In genomic region chr11:45886596-45886995, GRCm38 (mm10) we compare ENCODE assay signal across 15 mouse cellular contexts. TPM values are rescaled to one million over a fixed set of nuclear protein-coding genes. Genes with fewer than 3 reads are reported as not detected.
DNase-seq lines count a peak whose midpoint lies in the region; ATAC-seq and TF ChIP-seq lines count a peak whose summit lies in the region.
"Had no signal": no experiment of that assay in that cellular context is flagged by ENCODE, and none has a peak within 500 bp of the region (broad histone marks: within the 10 kb centered on the region; RNA-seq: fewer than 3 reads in every experiment).

No protein-coding gene starts in this region.

- H3K4me1 ChIP-seq in embryonic facial prominence, embryonic 11.5 days (ENCODE audit: control insufficient read depth, insufficient read depth, low read length) = no peaks in the 10 kb centered on the region
- H3K4me1 ChIP-seq in embryonic facial prominence, embryonic 10.5 days = peaks cover 7% of the 10 kb centered on the region; the same call in 1 of the 2 replicates
- peaks cover 7% of the 10 kb centered on the region for H3K4me1 ChIP-seq in embryonic facial prominence, embryonic 14.5 days (ENCODE audit: control insufficient read depth, insufficient read depth, low read length)
- H3K4me1 ChIP-seq in hindbrain, embryonic 13.5 days (replicated peaks) = peaks cover 23% of the 10 kb centered on the region
- peaks cover 17% of the 10 kb centered on the region for H3K4me1 ChIP-seq in midbrain, embryonic 15.5 days

- H3K4me2 ChIP-seq in embryonic facial prominence, embryonic 11.5 days (ENCODE audit: low read depth, low read length) = no peak overlapping the region
- no peak overlapping the region for H3K4me2 ChIP-seq in embryonic facial prominence, embryonic 14.5 days (ENCODE audit: low read depth, low read length)
- H3K4me2 ChIP-seq in hindbrain, embryonic 13.5 days = no peak overlapping the region
- no peak overlapping the region for H3K4me2 ChIP-seq in midbrain, embryonic 15.5 days
- H3K4me2 ChIP-seq: liver, embryonic 12.5 days had no signal

- WGBS in embryonic facial prominence, embryonic 11.5 days = 86% methylated on average over 5 of the region's 5 CpGs
- WGBS in embryonic facial prominence, embryonic 10.5 days = 94% methylated on average over 5 of the region's 5 CpGs
- WGBS in embryonic facial prominence, embryonic 14.5 days = 84% methylated on average over 5 of the region's 5 CpGs
- 59% methylated on average over 5 of the region's 5 CpGs for WGBS in hindbrain, embryonic 13.5 days
- WGBS in midbrain, embryonic 15.5 days = 42% methylated on average over 5 of the region's 5 CpGs

- no peak overlapping the region for H3K4me3 ChIP-seq in embryonic facial prominence, embryonic 11.5 days (ENCODE audit: low read depth, low read length)
- no peak overlapping the region for H3K4me3 ChIP-seq in embryonic facial prominence, embryonic 10.5 days
- no peak overlapping the region for H3K4me3 ChIP-seq in embryonic facial prominence, embryonic 14.5 days (ENCODE audit: low read depth, low read length)
- H3K4me3 ChIP-seq in hindbrain, embryonic 13.5 days = no peak overlapping the region
- no peak overlapping the region for H3K4me3 ChIP-seq in midbrain, embryonic 15.5 days
- no peak overlapping the region for H3K4me3 ChIP-seq in left cerebral cortex, adult 2 months
- H3K4me3 ChIP-seq: liver, embryonic 12.5 days; megakaryocyte, embryonic 14.5 days had no signal

- no peak overlapping the region for H3K9ac ChIP-seq in embryonic facial prominence, embryonic 11.5 days (replicated peaks; ENCODE audit: low read length)
- no peak overlapping the region for H3K9ac ChIP-seq in embryonic facial prominence, embryonic 14.5 days (ENCODE audit: low read depth, low read length)
- H3K9ac ChIP-seq in hindbrain, embryonic 13.5 days = no peak overlapping the region
- no peak overlapping the region for H3K9ac ChIP-seq in midbrain, embryonic 15.5 days
- H3K9ac ChIP-seq: liver, embryonic 12.5 days had no signal

- H3K9me3 ChIP-seq in embryonic facial prominence, embryonic 11.5 days (replicated peaks; ENCODE audit: control insufficient read depth, low read length) = no peaks in the 10 kb centered on the region
- H3K9me3 ChIP-seq in embryonic facial prominence, embryonic 10.5 days = no peaks in the 10 kb centered on the region
- no peaks in the 10 kb centered on the region for H3K9me3 ChIP-seq in embryonic facial prominence, embryonic 14.5 days (ENCODE audit: control insufficient read depth, low read length)
- no peaks in the 10 kb centered on the region for H3K9me3 ChIP-seq in hindbrain, embryonic 13.5 days
- no peaks in the 10 kb centered on the region for H3K9me3 ChIP-seq in midbrain, embryonic 15.5 days
- H3K9me3 ChIP-seq: liver, embryonic 12.5 days; megakaryocyte, embryonic 14.5 days had no signal

- TF ChIP-seq CTCF in left cerebral cortex, adult 2 months (IDR thresholded peaks at IDR 0.05) = no peak

- ATAC-seq in embryonic facial prominence, embryonic 11.5 days (replicated peaks; ENCODE audit: insufficient number of reproducible peaks, low FRiP score, low TSS enrichment, low read depth) = 0 out of 2 replicates have a peak, but pooled peaks have one; percentile 14
- ATAC-seq in embryonic facial prominence, embryonic 14.5 days (ENCODE audit: low read depth) = peak; percentile 73
- ATAC-seq in hindbrain, embryonic 13.5 days (ENCODE audit: low FRiP score) = peak; percentile 57
- peak; percentile 85 for ATAC-seq in midbrain, embryonic 15.5 days (replicated peaks)
- ATAC-seq: liver, embryonic 12.5 days; lung, postnatal 0 days had no signal

- no peaks in the 10 kb centered on the region; the same call in 1 of the 2 replicates for H3K36me3 ChIP-seq in embryonic facial prominence, embryonic 11.5 days (replicated peaks; ENCODE audit: control insufficient read depth, insufficient read depth, low read depth, low read length)
- H3K36me3 ChIP-seq in embryonic facial prominence, embryonic 10.5 days (replicated peaks) = peaks cover 73% of the 10 kb centered on the region
- H3K36me3 ChIP-seq in embryonic facial prominence, embryonic 14.5 days (ENCODE audit: control insufficient read depth, insufficient read depth, low read length) = peaks cover 66% of the 10 kb centered on the region
- H3K36me3 ChIP-seq in hindbrain, embryonic 13.5 days = peaks cover 44% of the 10 kb centered on the region
- peaks cover 12% of the 10 kb centered on the region for H3K36me3 ChIP-seq in midbrain, embryonic 15.5 days (replicated peaks)

- H3K27ac ChIP-seq in embryonic facial prominence, embryonic 11.5 days (replicated peaks; ENCODE audit: low read depth, low read length) = no peak overlapping the region
- H3K27ac ChIP-seq in embryonic facial prominence, embryonic 10.5 days (replicated peaks) = no peak overlapping the region
- no peak overlapping the region for H3K27ac ChIP-seq in embryonic facial prominence, embryonic 14.5 days (replicated peaks; ENCODE audit: low read depth, low read length)
- H3K27ac ChIP-seq in hindbrain, embryonic 13.5 days = peak overlapping the region; percentile 48; the same call in 1 of the 2 replicates
- H3K27ac ChIP-seq in midbrain, embryonic 15.5 days = peak overlapping the region; percentile 48; the same call in 1 of the 2 replicates
- H3K27ac ChIP-seq in left cerebral cortex, adult 2 months = no peak overlapping the region
- H3K27ac ChIP-seq: kidney, postnatal 0 days; liver, embryonic 12.5 days had no signal

- intact Hi-C loops in left cerebral cortex, adult 2 months (cut with DNase I) = loop anchor here (10.0 kb wide), 1 partner anchor 132 kb away; no protein-coding TSS in a partner anchor

- no peaks in the 10 kb centered on the region for H3K27me3 ChIP-seq in embryonic facial prominence, embryonic 11.5 days (ENCODE audit: control insufficient read depth, insufficient read depth, low read length)
- no peaks in the 10 kb centered on the region for H3K27me3 ChIP-seq in embryonic facial prominence, embryonic 10.5 days (replicated peaks; ENCODE audit: low read depth, poor library complexity, severe bottlenecking)
- no peaks in the 10 kb centered on the region for H3K27me3 ChIP-seq in embryonic facial prominence, embryonic 14.5 days (replicated peaks; ENCODE audit: control insufficient read depth, insufficient read depth, low read length)
- H3K27me3 ChIP-seq in hindbrain, embryonic 13.5 days = no peaks in the 10 kb centered on the region
- no peaks in the 10 kb centered on the region for H3K27me3 ChIP-seq in midbrain, embryonic 15.5 days (replicated peaks)
- H3K27me3 ChIP-seq: liver, embryonic 12.5 days; megakaryocyte, embryonic 14.5 days had no signal

- no peak for DNase-seq in embryonic facial prominence, embryonic 11.5 days (ENCODE audit: low spot score)
- no peak for DNase-seq in embryonic facial prominence, embryonic 10.5 days (ENCODE audit: low spot score)
- DNase-seq in embryonic facial prominence, embryonic 14.5 days (ENCODE audit: low spot score) = peak; percentile 42
- DNase-seq in frontal cortex, postnatal 36 days (ENCODE audit: low spot score in 2 of 2) = no peak
- no peak for DNase-seq in MN1 (ENCODE audit: low spot score)
- no peak for DNase-seq in left cerebral cortex, adult 2 months (ENCODE audit: extremely low spot score in 1 of 2, low spot score in 2 of 2)
- DNase-seq: adrenal gland, postnatal 36 days; cerebellum, postnatal 25 days; thymus, adult 18-20 months had no signal

RNA-seq across cellular contexts. Expression of gene Clint1, which starts 34.7 kb away (rescaled TPM):
- 69.7 and 71.2 TPM in 2 replicates for polyA plus RNA-seq in embryonic facial prominence, embryonic 11.5 days (2014; fragmentation: Nextera tagmentation; extraction: Ambion mirVana)
- 63.7 and 67.8 TPM in 2 replicates for polyA plus RNA-seq in embryonic facial prominence, embryonic 10.5 days (2016; fragmentation: Nextera tagmentation; extraction: Ambion mirVana)
- polyA plus RNA-seq in embryonic facial prominence, embryonic 14.5 days (2014; fragmentation: Nextera tagmentation; extraction: Ambion mirVana) = 79.1 and 81.0 TPM in 2 replicates
- polyA plus RNA-seq in hindbrain, embryonic 13.5 days (2015; fragmentation: Nextera tagmentation; extraction: Ambion mirVana) = 48.1 and 48.9 TPM in 2 replicates
- polyA plus RNA-seq in midbrain, embryonic 15.5 days (2015; fragmentation: Nextera tagmentation; extraction: Ambion mirVana) = 42.8 TPM in 2 replicates
- total RNA-seq in left cerebral cortex, adult 2 months (2021) = 10 to 100 TPM; 52.5 to 53.4 TPM

RNA-seq across cellular contexts. Expression of gene Lsm11, which starts 58.1 kb away (rescaled TPM):
- 8.0 and 8.6 TPM in 2 replicates for polyA plus RNA-seq in embryonic facial prominence, embryonic 11.5 days (2014; fragmentation: Nextera tagmentation; extraction: Ambion mirVana)
- 6.4 and 7.3 TPM in 2 replicates for polyA plus RNA-seq in embryonic facial prominence, embryonic 10.5 days (2016; fragmentation: Nextera tagmentation; extraction: Ambion mirVana)
- 8.3 TPM in 2 replicates for polyA plus RNA-seq in embryonic facial prominence, embryonic 14.5 days (2014; fragmentation: Nextera tagmentation; extraction: Ambion mirVana)
- polyA plus RNA-seq in hindbrain, embryonic 13.5 days (2015; fragmentation: Nextera tagmentation; extraction: Ambion mirVana) = 15.1 and 15.8 TPM in 2 replicates
- 23.5 and 26.1 TPM in 2 replicates for polyA plus RNA-seq in midbrain, embryonic 15.5 days (2015; fragmentation: Nextera tagmentation; extraction: Ambion mirVana)
- total RNA-seq in left cerebral cortex, adult 2 months (2021) = 10 to 100 TPM; 25.4 to 26.6 TPM

Comparison
In these comparisons a context has a peak if more than half of its experiments do, and no peak if none do; other contexts are left out.
1. ATAC-seq: peak in every context shown above with its lines; median percentile 85 in midbrain, embryonic 15.5 days; 73 in embryonic facial prominence, embryonic 14.5 days; 57 in hindbrain, embryonic 13.5 days; 14 in embryonic facial prominence, embryonic 11.5 days.
2. H3K27ac ChIP-seq: peak in hindbrain, embryonic 13.5 days (single experiment) and midbrain, embryonic 15.5 days (single experiment); none in embryonic facial prominence, embryonic 11.5 days (single experiment), embryonic facial prominence, embryonic 10.5 days (single experiment), embryonic facial prominence, embryonic 14.5 days (single experiment) and left cerebral cortex, adult 2 months (single experiment).